Mouse (Mus musculus) right cerebral cortex, postnatal 36 days (tissue): ENCODE data around the gene Pigc.

Experiments
- DNase-seq, 2 experiments: peaks; one replicate each; pipeline ENCODE4 v3.0.0; 2022; ENCODE audit warnings: low spot score in 2 of 2, mixed read lengths in 1 of 2

Gene Pigc

GRCm38 (mm10) chr1:162008208-162008607 is 39.2 kb downstream of the Pigc start:
- no peak for DNase-seq

GRCm38 (mm10) chr1:162008631-162009067 is 39.7 kb downstream of the Pigc start:
- DNase-seq, result no peak

- no peak for DNase-seq
Measured at GRCm38 (mm10) chr1:162009086-162009485, 40.1 kb downstream of the Pigc start.

- DNase-seq, result no peak
Measured at GRCm38 (mm10) chr1:162011523-162012245, 42.7 kb downstream of the Pigc start.

- DNase-seq, result no peak
Measured at GRCm38 (mm10) chr1:162013561-162013960, 44.6 kb downstream of the Pigc start.

GRCm38 (mm10) chr1:162015247-162015862 is 46.4 kb downstream of the Pigc start:
- DNase-seq, result no peak

- no peak for DNase-seq
Measured at GRCm38 (mm10) chr1:162016982-162017381, 48.0 kb downstream of the Pigc start.

GRCm38 (mm10) chr1:162017975-162018600 is 49.1 kb downstream of the Pigc start:
- no peak for DNase-seq

GRCm38 (mm10) chr1:162018601-162018977 is 49.6 kb downstream of the Pigc start:
- no peak for DNase-seq

GRCm38 (mm10) chr1:162020303-162020731 is 51.3 kb downstream of the Pigc start:
- no peak for DNase-seq

GRCm38 (mm10) chr1:162020766-162021165 is 51.8 kb downstream of the Pigc start:
- no peak for DNase-seq
